Mouse (Mus musculus): ENCODE results near the gene Rnf217. TPM values are rescaled to one million over a fixed set of nuclear protein-coding genes. Genes with fewer than 3 reads are reported as not detected.

Gene Rnf217
- polyA plus RNA-seq, 1 experiment from 2014 or later: 1.5 TPM

DNA sequence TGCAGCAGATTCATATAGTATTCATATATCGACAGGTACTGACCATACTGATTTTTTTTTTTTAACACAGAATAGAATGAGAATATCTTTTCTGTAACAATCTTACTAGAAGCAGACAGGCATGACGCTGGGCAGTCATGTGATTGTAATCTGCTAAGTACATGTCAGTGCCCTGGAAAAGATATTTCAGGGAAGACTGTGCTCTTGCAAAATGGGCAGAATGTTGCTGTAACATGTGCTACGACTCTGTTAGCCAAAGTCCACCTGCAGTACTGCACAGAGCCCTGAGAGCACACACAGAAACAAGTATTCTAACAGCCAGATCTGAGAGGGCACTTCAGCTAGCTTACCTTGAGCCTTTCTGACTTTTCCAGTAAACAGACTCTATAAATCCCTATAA, 83.3 kb downstream of the Rnf217 start:
- no peak for ATAC-seq
- Histone ChIP-seq H3K4me2 (no peak overlapping the region), H3K4me1 (peaks cover 8% of the 10 kb centered on the region), H3K9me3 (replicated peaks) (no peaks in the 10 kb centered on the region), H3K9ac (no peak overlapping the region), H3K27me3 (no peaks in the 10 kb centered on the region), H3K4me3 (no peak overlapping the region), H3K27ac (no peak overlapping the region), H3K36me3 (ENCODE audit: poor library complexity, severe bottlenecking) (no peaks in the 10 kb centered on the region)
- 86% methylated on average over 3 of the region's 3 CpGs for WGBS

DNA sequence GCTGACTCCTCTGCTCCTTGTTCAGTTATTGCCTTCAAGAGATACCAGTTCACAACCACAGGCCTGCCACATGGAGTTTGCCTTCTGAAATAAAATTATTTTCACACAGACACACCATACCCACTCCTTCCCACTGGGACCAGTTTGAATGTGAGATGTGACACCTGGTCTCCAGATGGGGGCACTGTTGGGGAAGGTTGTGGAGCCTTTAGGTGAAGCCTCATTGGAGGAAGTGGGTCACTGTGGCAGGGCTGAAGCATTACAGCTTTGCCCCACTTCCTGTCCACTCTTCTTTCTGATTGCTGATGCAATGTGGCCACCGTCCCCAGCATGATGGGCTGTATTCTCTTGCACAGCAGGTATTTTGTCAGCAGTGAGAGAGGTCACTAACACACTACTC, 89.6 kb downstream of the Rnf217 start:
- Histone ChIP-seq H3K36me3 (ENCODE audit: poor library complexity, severe bottlenecking) (no peaks in the 10 kb centered on the region), H3K4me3 (no peak overlapping the region), H3K9me3 (replicated peaks) (no peaks in the 10 kb centered on the region), H3K4me1 (0 out of 2 replicates have a peak, but pooled peaks cover 7% of the 10 kb centered on the region), H3K9ac (no peak overlapping the region), H3K27ac (no peak overlapping the region), H3K27me3 (no peaks in the 10 kb centered on the region), H3K4me2 (no peak overlapping the region)
- WGBS: 48% methylated on average over 1 of the region's 1 CpGs
- ATAC-seq: 0 out of 2 replicates have a peak, but pooled peaks have one; percentile 16

DNA sequence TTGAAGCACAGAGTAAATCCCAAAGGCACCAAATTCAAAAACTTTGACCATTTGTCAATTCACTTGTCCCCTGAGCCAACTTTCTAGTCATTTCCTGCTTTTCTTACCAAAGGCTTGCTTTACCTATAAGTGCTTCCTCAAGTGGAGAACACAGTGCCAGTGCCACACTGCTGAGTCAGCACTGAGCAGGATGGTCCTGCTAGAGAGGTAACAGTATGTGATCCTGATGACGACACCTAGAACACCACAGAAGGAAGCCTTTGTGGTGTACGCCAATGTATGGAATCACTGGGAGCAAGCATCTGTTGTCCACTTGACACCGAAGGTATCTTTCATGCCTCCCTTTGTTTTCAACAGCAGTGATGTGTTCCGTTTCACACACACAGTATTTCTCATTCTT, 90.8 kb downstream of the Rnf217 start:
- ATAC-seq: no peak
- Histone ChIP-seq H3K4me2 (no peak overlapping the region), H3K27me3 (no peaks in the 10 kb centered on the region), H3K9ac (no peak overlapping the region), H3K9me3 (replicated peaks) (no peaks in the 10 kb centered on the region), H3K36me3 (ENCODE audit: poor library complexity, severe bottlenecking) (no peaks in the 10 kb centered on the region), H3K4me1 (0 out of 2 replicates have a peak, but pooled peaks cover 7% of the 10 kb centered on the region), H3K4me3 (no peak overlapping the region), H3K27ac (no peak overlapping the region)
- 90% methylated on average over 4 of the region's 4 CpGs for WGBS

DNA sequence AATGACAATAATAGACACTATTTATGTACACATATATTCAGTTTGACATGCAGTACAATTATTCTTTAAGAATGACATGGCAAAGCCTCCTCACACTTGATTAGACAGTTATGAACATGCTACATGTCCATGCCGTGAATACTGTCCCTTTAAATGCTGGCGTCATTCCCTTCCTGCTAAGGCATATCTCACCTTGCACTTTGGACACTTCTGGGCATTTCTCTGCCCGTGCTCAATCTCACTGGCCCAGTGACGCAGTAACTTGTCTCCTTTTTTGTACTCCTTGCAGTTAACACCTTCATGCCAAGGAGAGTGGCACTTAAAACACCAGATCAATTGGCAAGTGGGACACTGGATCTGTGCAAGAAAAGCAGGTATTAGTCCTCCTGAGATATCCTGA, 91.8 kb downstream of the Rnf217 start:
- WGBS: 84% methylated on average over 4 of the region's 4 CpGs

DNA sequence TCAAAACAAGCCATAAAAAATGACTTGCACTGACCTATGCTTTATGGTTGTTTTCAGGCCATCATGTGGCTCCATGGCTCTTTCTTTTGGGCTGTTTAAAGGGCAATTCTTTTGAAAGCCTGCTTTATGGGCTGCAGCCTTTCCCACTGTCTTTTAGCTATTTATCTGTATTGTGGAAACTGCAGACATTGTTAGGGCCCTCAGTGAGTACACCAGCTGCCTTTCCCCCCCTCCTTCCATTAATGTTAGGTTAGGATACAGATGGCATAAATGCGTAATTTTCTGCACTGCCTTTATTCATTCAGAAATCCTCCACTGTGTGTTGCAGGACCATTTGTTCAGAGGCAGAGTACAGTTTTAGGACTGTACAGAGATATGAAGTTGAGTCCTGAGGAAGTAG, 93.1 kb downstream of the Rnf217 start:
- 52% methylated on average over 1 of the region's 1 CpGs for WGBS
- peak; percentile 87 for ATAC-seq
- Histone ChIP-seq H3K27ac (peak overlapping the region; percentile 2; the same call in 1 of the 2 replicates), H3K9me3 (replicated peaks) (no peaks in the 10 kb centered on the region), H3K4me3 (no peak overlapping the region), H3K27me3 (no peaks in the 10 kb centered on the region), H3K36me3 (ENCODE audit: poor library complexity, severe bottlenecking) (no peaks in the 10 kb centered on the region), H3K9ac (no peak overlapping the region), H3K4me1 (0 out of 2 replicates have a peak, but pooled peaks cover 7% of the 10 kb centered on the region), H3K4me2 (no peak overlapping the region)

More for the DNA sequence above, 91.8 kb downstream of the Rnf217 start:
- ATAC-seq: no peak
- Histone ChIP-seq H3K4me3 (no peak overlapping the region), H3K9me3 (replicated peaks) (no peaks in the 10 kb centered on the region), H3K27me3 (no peaks in the 10 kb centered on the region), H3K4me1 (0 out of 2 replicates have a peak, but pooled peaks cover 7% of the 10 kb centered on the region), H3K27ac (no peak overlapping the region), H3K9ac (no peak overlapping the region), H3K36me3 (ENCODE audit: poor library complexity, severe bottlenecking) (no peaks in the 10 kb centered on the region), H3K4me2 (no peak overlapping the region)

DNA sequence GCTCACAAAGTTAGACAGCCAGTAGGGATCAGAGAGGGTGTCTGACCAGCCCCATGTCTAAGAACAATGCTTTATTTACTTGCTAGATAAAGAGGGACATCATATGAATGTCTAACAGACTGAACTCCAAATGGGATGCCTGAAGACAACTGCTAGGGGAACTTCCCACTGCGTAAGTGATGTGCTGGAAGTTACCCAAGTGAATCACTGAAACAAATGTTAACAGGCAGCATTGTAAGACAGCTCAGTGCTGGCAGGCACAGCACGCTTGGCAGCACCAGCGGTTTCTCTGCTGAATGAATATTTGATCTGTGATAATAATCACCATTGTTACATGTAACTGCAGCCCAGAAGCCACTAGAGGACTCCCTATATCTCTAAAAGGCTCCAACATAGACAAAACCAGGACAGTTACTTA, 104.8 kb downstream of the Rnf217 start:
- Histone ChIP-seq H3K4me1 (no peaks in the 10 kb centered on the region), H3K4me2 (no peak overlapping the region), H3K27ac (no peak overlapping the region), H3K9ac (no peak overlapping the region), H3K4me3 (no peak overlapping the region), H3K36me3 (ENCODE audit: poor library complexity, severe bottlenecking) (no peaks in the 10 kb centered on the region), H3K9me3 (replicated peaks) (no peaks in the 10 kb centered on the region), H3K27me3 (no peaks in the 10 kb centered on the region)
- WGBS: 43% methylated on average over 3 of the region's 3 CpGs
- peak; percentile 81 for ATAC-seq

DNA sequence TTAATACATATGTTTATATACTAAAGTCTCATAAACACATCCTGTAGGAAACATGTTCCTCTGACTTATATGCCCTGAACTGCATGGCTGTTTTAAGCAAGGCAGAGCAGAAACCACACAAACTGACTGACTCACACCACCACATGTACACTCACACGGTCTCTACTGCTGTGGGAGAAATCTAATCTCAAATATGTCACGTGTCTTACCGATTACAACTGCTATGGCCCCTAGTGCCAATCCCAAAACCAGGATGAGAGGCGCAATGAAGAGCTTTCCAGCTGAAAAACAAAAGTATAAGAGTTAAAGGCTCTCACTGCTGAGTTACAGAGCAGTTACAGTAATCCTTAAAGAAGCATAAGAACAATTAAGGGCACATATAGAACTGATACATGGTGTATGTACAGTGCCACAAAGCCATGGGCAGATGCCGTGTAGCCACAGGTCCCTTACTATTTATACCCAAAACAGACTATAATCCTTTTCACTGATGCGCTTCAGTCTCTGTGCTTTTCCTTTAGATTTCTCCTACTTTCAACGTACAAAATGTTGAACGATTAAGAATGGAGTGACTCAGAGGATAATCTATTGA, 105.3 kb downstream of the Rnf217 start:
- H3K4me1 ChIP-seq: no peaks in the 10 kb centered on the region
- no peak overlapping the region for H3K27ac ChIP-seq
- WGBS: 78% methylated on average over 8 of the region's 8 CpGs
- H3K9me3 ChIP-seq (replicated peaks): no peaks in the 10 kb centered on the region
- H3K27me3 ChIP-seq: no peaks in the 10 kb centered on the region
- ATAC-seq: peak; percentile 25; the same call in 1 of the 2 replicates
- no peaks in the 10 kb centered on the region for H3K36me3 ChIP-seq (ENCODE audit: poor library complexity, severe bottlenecking)
- no peak overlapping the region for H3K4me2 ChIP-seq
- H3K9ac ChIP-seq: no peak overlapping the region
- H3K4me3 ChIP-seq: no peak overlapping the region

DNA sequence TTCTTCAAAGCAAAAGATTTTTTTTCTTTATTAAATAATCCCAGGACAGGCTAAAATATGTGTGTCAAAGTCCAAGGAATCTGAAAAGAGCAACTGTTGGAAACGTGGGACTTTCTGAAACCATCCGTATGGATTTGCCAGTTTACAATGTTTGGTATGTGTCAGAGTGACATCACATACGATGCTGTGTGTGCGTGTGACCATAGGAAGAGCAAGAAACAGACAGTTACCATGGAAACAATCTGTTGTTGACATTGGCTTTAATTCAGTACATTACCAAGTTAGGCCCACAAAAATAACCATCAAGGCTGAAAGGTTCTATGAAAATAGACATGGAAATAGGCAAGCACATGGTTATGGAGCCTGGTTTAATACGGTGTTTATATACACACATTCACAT, 107.3 kb downstream of the Rnf217 start:
- Histone ChIP-seq H3K27ac (no peak overlapping the region), H3K4me2 (no peak overlapping the region), H3K4me1 (no peaks in the 10 kb centered on the region), H3K9ac (no peak overlapping the region), H3K27me3 (no peaks in the 10 kb centered on the region), H3K4me3 (no peak overlapping the region), H3K36me3 (ENCODE audit: poor library complexity, severe bottlenecking) (no peaks in the 10 kb centered on the region), H3K9me3 (replicated peaks) (no peaks in the 10 kb centered on the region)
- WGBS: 75% methylated on average over 5 of the region's 5 CpGs
- ATAC-seq: peak; percentile 67

DNA sequence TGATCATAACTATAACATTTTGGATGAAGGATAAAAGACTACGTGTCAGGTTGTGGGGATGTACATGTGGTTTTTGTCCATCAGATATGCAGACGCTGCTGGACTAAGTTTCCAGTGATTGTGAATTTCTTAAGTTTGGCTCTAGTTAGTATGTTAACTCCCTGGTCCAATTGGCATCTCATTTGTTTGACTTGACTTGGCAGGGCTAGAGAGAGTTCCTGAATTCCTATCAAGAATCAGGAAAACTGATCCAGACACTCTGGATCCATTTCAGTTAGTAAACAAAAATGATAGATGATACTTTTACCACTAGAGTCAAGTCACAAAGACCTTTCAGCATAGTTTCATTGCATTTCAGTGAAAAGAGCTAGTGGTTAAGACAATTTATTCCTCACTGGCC, 112.1 kb downstream of the Rnf217 start:
- no peak for ATAC-seq
- H3K4me2 ChIP-seq: no peak overlapping the region
- no peak overlapping the region for H3K4me3 ChIP-seq
- no peaks in the 10 kb centered on the region for H3K9me3 ChIP-seq (replicated peaks)
- no peaks in the 10 kb centered on the region for H3K4me1 ChIP-seq
- H3K36me3 ChIP-seq (ENCODE audit: poor library complexity, severe bottlenecking): no peaks in the 10 kb centered on the region
- no peak overlapping the region for H3K9ac ChIP-seq
- H3K27me3 ChIP-seq: no peaks in the 10 kb centered on the region
- WGBS: 93% methylated on average over 2 of the region's 2 CpGs
- H3K27ac ChIP-seq: no peak overlapping the region

DNA sequence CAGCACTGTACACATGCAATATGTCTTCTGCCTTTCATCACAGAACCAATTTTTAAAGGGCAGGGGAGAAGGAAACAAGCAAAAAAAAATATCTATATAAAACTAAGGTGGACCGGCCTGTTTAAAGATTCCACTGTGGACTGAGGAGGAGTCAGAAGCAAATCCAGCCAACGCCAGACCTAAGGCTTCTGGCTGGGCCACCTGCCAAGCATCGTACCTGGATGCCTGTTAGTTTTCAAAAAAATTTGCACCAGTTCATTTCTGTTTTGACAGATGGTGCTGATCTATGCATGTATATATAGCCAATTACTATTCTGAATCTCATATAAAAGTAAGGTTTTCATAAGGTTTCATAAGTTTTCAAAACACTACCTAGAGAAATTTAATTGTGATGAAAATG, 113.2 kb downstream of the Rnf217 start:
- H3K4me2 ChIP-seq: no peak overlapping the region
- no peaks in the 10 kb centered on the region for H3K27me3 ChIP-seq
- H3K4me1 ChIP-seq: no peaks in the 10 kb centered on the region
- no peak overlapping the region for H3K9ac ChIP-seq
- no peak overlapping the region for H3K4me3 ChIP-seq
- H3K27ac ChIP-seq: no peak overlapping the region
- ATAC-seq: no peak
- H3K9me3 ChIP-seq (replicated peaks): no peaks in the 10 kb centered on the region
- WGBS: 73% methylated on average over 3 of the region's 3 CpGs
- H3K36me3 ChIP-seq (ENCODE audit: poor library complexity, severe bottlenecking): no peaks in the 10 kb centered on the region

DNA sequence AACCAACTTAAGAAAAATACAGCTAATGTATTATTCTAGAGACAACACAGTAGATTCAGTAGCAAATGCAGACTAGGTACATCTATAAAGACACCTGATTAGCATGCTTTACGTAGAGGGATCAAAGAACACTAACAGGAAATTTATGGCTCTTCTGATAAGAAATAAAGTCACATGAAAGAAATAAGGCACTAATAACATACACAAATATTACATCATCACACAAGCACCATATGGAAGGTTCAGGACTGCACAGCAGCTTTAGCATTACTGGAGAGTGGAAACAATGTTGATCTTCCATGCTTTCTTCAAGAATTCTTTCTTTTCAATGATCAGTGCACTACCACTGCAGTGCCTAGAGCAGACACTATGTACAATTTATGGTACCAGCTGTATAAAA, 114.7 kb downstream of the Rnf217 start:
- no peak overlapping the region for H3K9ac ChIP-seq
- H3K4me3 ChIP-seq: no peak overlapping the region
- no peak overlapping the region for H3K4me2 ChIP-seq
- H3K27me3 ChIP-seq: no peaks in the 10 kb centered on the region
- no peaks in the 10 kb centered on the region for H3K4me1 ChIP-seq
- WGBS: 91% methylated on average over 1 of the region's 1 CpGs
- H3K9me3 ChIP-seq (replicated peaks): 0 out of 2 replicates have a peak, but pooled peaks cover 4% of the 10 kb centered on the region
- H3K36me3 ChIP-seq (ENCODE audit: poor library complexity, severe bottlenecking): no peaks in the 10 kb centered on the region
- ATAC-seq: no peak
- no peak overlapping the region for H3K27ac ChIP-seq

DNA sequence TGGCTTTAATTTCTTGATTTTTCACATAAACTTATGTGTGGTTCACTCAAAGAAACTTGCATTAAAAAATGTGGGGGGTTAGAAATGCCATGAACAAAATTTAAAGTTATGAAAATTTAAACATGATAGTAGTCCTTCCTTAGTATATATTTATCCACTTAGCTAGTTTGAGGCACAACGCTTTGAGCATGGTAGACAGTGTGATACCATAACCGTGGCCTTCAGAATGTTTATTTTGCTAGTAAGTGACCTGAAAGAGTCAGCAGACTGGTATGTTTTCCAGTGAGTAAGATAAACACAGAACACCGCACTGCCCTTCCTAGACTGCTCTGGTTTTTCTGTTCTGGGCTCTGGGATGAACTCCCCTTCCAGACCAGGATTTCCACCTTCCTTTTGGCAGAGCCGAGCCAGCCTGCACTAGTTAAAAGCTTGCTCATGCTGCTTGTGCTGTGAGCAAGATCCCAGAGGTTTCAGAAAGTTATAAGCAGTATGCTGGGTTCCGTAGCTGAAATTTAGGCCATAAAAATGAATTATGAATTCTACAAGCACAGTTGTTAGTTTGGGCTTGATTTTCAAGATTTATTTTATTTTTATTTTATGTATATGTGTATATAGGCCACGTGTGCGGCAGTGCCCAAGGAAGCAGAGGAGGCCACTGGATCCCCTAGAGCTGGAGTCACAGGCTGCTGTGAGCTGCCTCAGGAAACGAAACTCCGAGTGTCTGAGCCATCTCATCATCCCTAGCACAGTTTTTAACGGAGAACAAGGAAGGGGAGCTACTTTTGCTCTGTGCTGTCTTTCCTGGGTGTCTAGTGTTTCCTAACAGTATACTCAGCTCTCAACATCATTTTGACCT, 141.7 kb downstream of the Rnf217 start:
- Histone ChIP-seq H3K4me2 (no peak overlapping the region), H3K27ac (no peak overlapping the region), H3K9me3 (replicated peaks) (no peaks in the 10 kb centered on the region), H3K4me1 (no peaks in the 10 kb centered on the region), H3K4me3 (no peak overlapping the region), H3K36me3 (ENCODE audit: poor library complexity, severe bottlenecking) (no peaks in the 10 kb centered on the region), H3K27me3 (no peaks in the 10 kb centered on the region), H3K9ac (no peak overlapping the region)
- no peak for ATAC-seq
- WGBS: 82% methylated on average over 10 of the region's 10 CpGs

Measured in forebrain, embryonic 13.5 days (tissue).